Mouse (Mus musculus) embryonic facial prominence, embryonic 13.5 days (tissue): ENCODE data around the gene Dnaja3. TPM values are rescaled to one million over a fixed set of nuclear protein-coding genes. Genes with fewer than 3 reads are reported as not detected.
"Not testable (repeated sequence)": the region's sequence is repeated elsewhere in the genome, so short reads cannot be mapped to it uniquely, and the experiment has no call there.

Source experiments
- ATAC-seq: fragments of 200-750 bp; cut with Nextera tagmentation; 2 replicates; pipeline ENCODE4 v1.8.0; 2017; ENCODE audit warnings: low read depth; ENCODE audit not compliant: insufficient number of reproducible peaks, insufficient read depth, low FRiP score, low TSS enrichment
- H3K27ac ChIP-seq: fragments of 300-500 bp; sonication (generic); 2 replicates; pipeline ENCODE4 v1.5.1; 2015; ENCODE audit warnings: moderate library complexity, mild to moderate bottlenecking, inconsistent platforms
- H3K27me3 ChIP-seq: fragments of 300-500 bp; sonication (generic); 2 replicates; pipeline ENCODE4 v1.6.1; 2015; ENCODE audit warnings: mild to moderate bottlenecking, inconsistent platforms
- H3K36me3 ChIP-seq: fragments of 300-500 bp; sonication (generic); 2 replicates; pipeline ENCODE4 v1.6.1; 2015; ENCODE audit warnings: mild to moderate bottlenecking, inconsistent platforms
- H3K4me1 ChIP-seq: fragments of 300-500 bp; sonication (generic); 2 replicates; pipeline ENCODE4 v1.6.1; 2015; ENCODE audit warnings: inconsistent platforms
- H3K4me2 ChIP-seq: fragments of 300-500 bp; sonication (generic); 2 replicates; pipeline ENCODE4 v1.6.1; 2015; ENCODE audit warnings: moderate library complexity, mild to moderate bottlenecking, inconsistent platforms
- H3K4me3 ChIP-seq: fragments of 300-500 bp; sonication (generic); 2 replicates; pipeline ENCODE4 v1.5.1; 2015; ENCODE audit warnings: mild to moderate bottlenecking, inconsistent platforms
- H3K9ac ChIP-seq: fragments of 300-500 bp; sonication (generic); 2 replicates; pipeline ENCODE4 v1.6.1; 2015; ENCODE audit warnings: mild to moderate bottlenecking, inconsistent platforms
- H3K9me3 ChIP-seq: fragments of 300-500 bp; sonication (generic); 2 replicates; pipeline ENCODE4 v1.6.1; 2016; ENCODE audit warnings: inconsistent platforms
- WGBS: fragments of 180-500 bp; shearing (Covaris S2); methylation state at CpG from one replicate; pipeline ENCODE4 v1.1.7; 2015; ENCODE audit warnings: mixed read lengths; 5-methylcytosine and 5-hydroxymethylcytosine counted together
- polyA plus RNA-seq: library from polyadenylated mRNA; unstranded; fragments of >200 nt; fragmentation: Nextera tagmentation; extraction: Ambion mirVana; gene quantifications from 2 replicates; pipeline ENCODE4 v1.2.1, GENCODE M21; 2015

Gene Dnaja3
- polyA plus RNA-seq, 1 experiment from 2014 or later: 58.7 TPM

GRCm38 (mm10) chr16:4678080-4678479, 38.3 kb downstream of the Dnaja3 start:
- H3K9me3 ChIP-seq: no peaks in the 10 kb centered on the region
- no peak overlapping the region for H3K4me3 ChIP-seq
- H3K27me3 ChIP-seq: no peaks in the 10 kb centered on the region
- H3K9ac ChIP-seq: no peak overlapping the region
- no peak overlapping the region; the same call in 1 of the 2 replicates for H3K27ac ChIP-seq
- peaks cover 26% of the 10 kb centered on the region for H3K36me3 ChIP-seq
- H3K4me1 ChIP-seq: peaks cover 17% of the 10 kb centered on the region
- 82% methylated on average over 5 of the region's 5 CpGs for WGBS
- no peak overlapping the region; the same call in 1 of the 2 replicates for H3K4me2 ChIP-seq
- ATAC-seq: no peak

DNA sequence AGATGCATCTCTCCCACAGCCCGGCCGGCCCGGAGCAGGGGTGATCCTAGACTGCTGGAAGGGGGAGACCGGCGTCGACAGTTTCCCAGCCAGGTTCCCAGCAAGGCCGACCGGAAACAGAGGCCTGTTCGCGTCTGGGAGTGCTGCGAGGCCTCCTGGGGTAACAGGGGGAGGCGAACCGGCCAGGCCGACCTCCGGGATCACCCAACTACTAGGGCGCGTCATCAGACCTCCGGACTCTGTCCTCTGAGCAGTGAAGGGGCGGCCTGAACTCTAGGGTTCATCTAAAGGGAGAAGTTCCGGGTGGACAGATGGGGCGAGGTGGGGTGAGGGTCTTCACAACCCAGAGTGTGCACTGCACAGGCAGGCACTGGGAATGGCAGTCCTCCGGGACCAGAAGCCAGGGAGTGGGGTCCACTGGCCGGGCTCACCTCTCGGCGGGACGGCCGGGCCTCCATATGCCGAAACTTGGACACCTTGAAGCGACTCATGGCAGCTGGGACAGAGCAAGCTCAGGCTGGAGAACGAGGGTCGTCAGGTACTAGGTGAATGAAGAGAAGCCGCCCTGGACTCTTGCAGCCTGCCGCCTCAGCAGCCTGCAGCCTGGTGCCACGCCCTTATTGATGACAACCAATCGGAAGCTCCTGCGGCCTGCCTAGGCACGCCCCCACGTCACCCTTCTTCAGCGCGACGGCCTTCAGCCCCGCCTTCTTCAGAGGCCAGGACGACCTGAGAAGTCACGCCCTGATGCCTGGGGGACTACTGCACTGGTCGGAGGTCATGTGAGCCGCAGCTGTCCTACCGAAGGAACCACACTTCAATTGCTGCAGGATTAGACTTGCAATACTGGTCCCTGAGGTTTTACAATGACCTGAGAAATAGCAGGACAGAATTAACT, 39.6 kb downstream of the Dnaja3 start, which contains the start of gene Coro7:
TSS of gene Coro7 (minus strand) at position 657 of the 898 bp plus-strand sequence.
- no peaks in the 10 kb centered on the region for H3K27me3 ChIP-seq
- ATAC-seq: peak; percentile 82
- under 1% methylated on average over 47 of the region's 47 CpGs for WGBS
- no peaks in the 10 kb centered on the region for H3K9me3 ChIP-seq
- peak within 1 kb of the TSS; percentile 94 for H3K4me2 ChIP-seq
- H3K4me3 ChIP-seq: peak within 1 kb of the TSS; percentile 73
- peaks cover 20% of the 10 kb centered on the region for H3K36me3 ChIP-seq
- H3K9ac ChIP-seq: peak within 1 kb of the TSS; percentile 83
- peaks cover 21% of the 10 kb centered on the region for H3K4me1 ChIP-seq
- H3K27ac ChIP-seq: no peak within 1 kb of the TSS

DNA sequence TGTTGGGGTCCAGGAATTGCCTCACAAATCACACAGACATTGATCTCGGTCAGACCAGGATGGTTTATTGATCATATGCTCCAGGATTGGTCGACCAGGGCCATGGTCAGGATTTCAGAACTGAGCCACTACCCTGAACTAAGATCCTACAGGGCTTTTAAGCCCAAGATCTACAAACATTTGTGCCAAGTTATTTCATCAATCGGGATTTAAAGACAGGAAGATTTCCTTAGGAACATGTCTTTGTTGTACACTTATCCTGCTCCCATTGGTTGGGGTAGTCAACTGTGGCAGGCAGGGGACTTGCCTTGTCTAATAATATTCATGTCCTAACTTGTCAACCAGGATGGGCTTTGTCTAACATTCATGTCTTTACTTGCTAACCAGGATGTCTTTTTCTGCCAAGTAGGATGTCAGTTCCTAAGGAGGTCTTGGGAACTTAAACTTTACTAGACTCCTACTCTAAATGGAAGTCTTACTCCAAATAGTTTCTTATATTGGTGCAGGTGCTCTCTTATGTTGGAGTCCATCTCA, 41.2 kb downstream of the Dnaja3 start:
- 84% methylated on average over 3 of the region's 3 CpGs for WGBS
- not testable (repeated sequence) for H3K4me2 ChIP-seq, H3K36me3 ChIP-seq, H3K9ac ChIP-seq, H3K9me3 ChIP-seq, H3K27ac ChIP-seq, ATAC-seq, H3K4me3 ChIP-seq, H3K27me3 ChIP-seq
- peaks cover 31% of the 10 kb centered on the region for H3K4me1 ChIP-seq

DNA sequence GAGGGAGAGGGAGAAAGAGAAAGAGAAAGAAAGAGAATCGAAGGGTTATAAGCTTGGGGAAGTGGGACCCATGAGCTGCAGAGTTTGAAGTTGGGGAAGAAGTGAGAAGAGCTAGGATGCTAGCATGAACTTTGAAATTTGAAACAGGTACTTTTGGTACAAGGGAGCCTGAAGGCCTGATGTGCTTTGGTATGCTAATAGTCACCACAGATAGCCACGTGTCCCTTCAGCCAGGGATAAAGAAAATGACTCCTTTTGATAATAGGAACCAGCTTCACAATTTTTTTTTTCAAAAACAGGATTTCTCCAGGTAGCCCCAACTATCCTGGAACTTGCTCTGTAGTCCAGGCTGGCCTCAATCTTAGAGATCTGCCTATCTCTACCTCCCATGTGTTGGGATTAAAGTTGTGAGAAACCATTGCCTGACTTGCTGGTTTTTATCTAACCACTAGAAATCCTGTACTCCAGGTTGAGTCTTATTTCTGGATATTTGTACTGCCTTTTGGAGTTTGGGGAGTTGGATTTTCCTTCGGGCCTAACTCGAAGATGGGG, 42.9 kb downstream of the Dnaja3 start:
- H3K4me2 ChIP-seq: peak overlapping the region; percentile 96
- H3K27me3 ChIP-seq: no peaks in the 10 kb centered on the region
- H3K36me3 ChIP-seq: peaks cover 11% of the 10 kb centered on the region
- 0 out of 2 replicates have a peak overlapping the region, but pooled peaks have one; percentile 83 for H3K27ac ChIP-seq
- ATAC-seq: no peak
- H3K9me3 ChIP-seq: no peaks in the 10 kb centered on the region
- H3K4me3 ChIP-seq: peak overlapping the region; percentile 99; the same call in 1 of the 2 replicates
- H3K4me1 ChIP-seq: peaks cover 31% of the 10 kb centered on the region
- H3K9ac ChIP-seq: peak overlapping the region; percentile 91; the same call in 1 of the 2 replicates
- 70% methylated on average over 4 of the region's 4 CpGs for WGBS

GRCm38 (mm10) chr16:4683193-4683580, 43.4 kb downstream of the Dnaja3 start:
- H3K4me3 ChIP-seq: peak overlapping the region; percentile 99
- WGBS: 19% methylated on average over 9 of the region's 9 CpGs
- H3K9ac ChIP-seq: peak overlapping the region; percentile 91
- no peaks in the 10 kb centered on the region for H3K9me3 ChIP-seq
- peak overlapping the region; percentile 83 for H3K27ac ChIP-seq
- ATAC-seq: no peak
- peaks cover 16% of the 10 kb centered on the region for H3K36me3 ChIP-seq
- H3K4me1 ChIP-seq: peaks cover 31% of the 10 kb centered on the region
- H3K27me3 ChIP-seq: no peaks in the 10 kb centered on the region
- H3K4me2 ChIP-seq: peak overlapping the region; percentile 96

- peak overlapping the region; percentile 99 for H3K4me3 ChIP-seq
- H3K4me1 ChIP-seq: peaks cover 25% of the 10 kb centered on the region
- peaks cover 20% of the 10 kb centered on the region for H3K36me3 ChIP-seq
- peak; percentile 87 for ATAC-seq
- H3K4me2 ChIP-seq: peak overlapping the region; percentile 96
- H3K27ac ChIP-seq: peak overlapping the region; percentile 83
- under 1% methylated on average over 54 of the region's 54 CpGs for WGBS
- H3K9me3 ChIP-seq: no peaks in the 10 kb centered on the region
- peak overlapping the region; percentile 91 for H3K9ac ChIP-seq
- H3K27me3 ChIP-seq: no peaks in the 10 kb centered on the region
These were observed 44.0 kb downstream of the Dnaja3 start for GRCm38 (mm10) chr16:4683581-4684456.

GRCm38 (mm10) chr16:4684457-4684791, 44.6 kb downstream of the Dnaja3 start:
- peak overlapping the region; percentile 99 for H3K4me3 ChIP-seq
- no peaks in the 10 kb centered on the region for H3K9me3 ChIP-seq
- no peaks in the 10 kb centered on the region for H3K27me3 ChIP-seq
- WGBS: 2% methylated on average over 9 of the region's 9 CpGs
- no peak for ATAC-seq
- peaks cover 21% of the 10 kb centered on the region for H3K4me1 ChIP-seq
- H3K36me3 ChIP-seq: peaks cover 26% of the 10 kb centered on the region
- H3K27ac ChIP-seq: no peak overlapping the region; the same call in 1 of the 2 replicates
- H3K4me2 ChIP-seq: peak overlapping the region; percentile 96
- peak overlapping the region; percentile 91 for H3K9ac ChIP-seq

- not testable (repeated sequence) for H3K27ac ChIP-seq, H3K9me3 ChIP-seq, H3K27me3 ChIP-seq, ATAC-seq, H3K9ac ChIP-seq, H3K4me3 ChIP-seq, H3K4me2 ChIP-seq
- peaks cover 10% of the 10 kb centered on the region for H3K4me1 ChIP-seq
- H3K36me3 ChIP-seq: peaks cover 73% of the 10 kb centered on the region
- 100% methylated on average over 4 of the region's 4 CpGs for WGBS
These were observed 49.6 kb downstream of the Dnaja3 start for GRCm38 (mm10) chr16:4689371-4689770.

- H3K4me3 ChIP-seq: no peak overlapping the region
- H3K9ac ChIP-seq: no peak overlapping the region
- H3K9me3 ChIP-seq: no peaks in the 10 kb centered on the region
- H3K27ac ChIP-seq: no peak overlapping the region
- no peak overlapping the region for H3K4me2 ChIP-seq
- H3K27me3 ChIP-seq: no peaks in the 10 kb centered on the region
- H3K4me1 ChIP-seq: no peaks in the 10 kb centered on the region
- H3K36me3 ChIP-seq: peaks cover 99% of the 10 kb centered on the region
- no peak for ATAC-seq
- WGBS: 95% methylated on average over 3 of the region's 3 CpGs
These were observed 61.4 kb downstream of the Dnaja3 start for GRCm38 (mm10) chr16:4701211-4701610.

DNA sequence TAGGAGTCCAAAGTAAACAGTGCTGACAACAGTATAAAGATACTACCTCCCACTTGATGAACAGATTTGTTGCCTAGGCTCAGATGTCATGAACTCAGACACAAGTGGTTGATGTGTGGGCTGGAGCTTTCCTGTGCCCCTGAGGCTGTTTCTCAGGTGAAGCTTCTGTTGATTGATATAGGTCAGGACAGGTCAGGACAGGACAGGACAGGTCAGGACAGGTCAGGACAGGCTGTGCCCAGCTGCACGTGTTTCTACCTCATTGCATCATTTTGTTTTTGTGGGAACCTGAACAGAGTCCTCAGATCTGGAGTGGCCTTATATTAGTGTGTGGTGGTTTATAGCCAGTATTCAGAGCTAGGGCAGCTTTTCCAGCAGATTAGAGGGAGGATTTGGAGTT, 62.9 kb downstream of the Dnaja3 start:
- Histone ChIP-seq H3K4me2 (no peak overlapping the region), H3K4me1 (no peaks in the 10 kb centered on the region), H3K9me3 (no peaks in the 10 kb centered on the region), H3K36me3 (peaks cover 99% of the 10 kb centered on the region), H3K4me3 (no peak overlapping the region), H3K27ac (no peak overlapping the region), H3K27me3 (no peaks in the 10 kb centered on the region), H3K9ac (no peak overlapping the region)
- 35% methylated on average over 1 of the region's 1 CpGs for WGBS
- ATAC-seq: no peak

DNA sequence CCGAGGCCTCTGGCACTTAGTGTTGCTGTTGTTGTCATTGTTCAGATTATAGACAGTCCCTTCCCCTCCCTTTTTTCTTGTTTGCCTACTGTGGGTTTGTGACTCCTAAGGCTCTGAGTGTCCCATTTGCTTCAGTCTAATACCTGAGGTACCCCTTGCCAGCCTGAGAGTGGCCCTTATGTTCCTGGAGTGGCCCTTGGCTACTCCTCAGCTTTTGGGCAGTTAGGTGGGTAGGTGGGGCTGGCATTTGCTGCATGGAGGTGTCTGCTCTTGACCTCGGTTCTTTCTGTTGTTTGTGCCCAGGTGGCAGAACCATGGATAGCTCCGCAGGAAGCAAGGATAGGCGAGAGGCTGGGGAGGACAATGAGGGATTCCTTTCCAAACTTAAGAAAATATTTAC, 65.8 kb downstream of the Dnaja3 start:
- Histone ChIP-seq H3K36me3 (peaks cover 99% of the 10 kb centered on the region), H3K4me1 (no peaks in the 10 kb centered on the region), H3K4me2 (no peak overlapping the region), H3K27ac (no peak overlapping the region), H3K9ac (no peak overlapping the region), H3K4me3 (no peak overlapping the region), H3K9me3 (no peaks in the 10 kb centered on the region), H3K27me3 (no peaks in the 10 kb centered on the region)
- 58% methylated on average over 4 of the region's 4 CpGs for WGBS
- ATAC-seq: no peak
